Mouse (Mus musculus) frontal cortex, adult (tissue): ENCODE measurements around the gene Adcy7.

Experiments
- ATAC-seq: cut with Nextera tagmentation; 2 replicates; pipeline ENCODE4 v1.9.2; 2017; ENCODE audit warnings: mild to moderate bottlenecking, moderate library complexity, mixed read lengths; ENCODE audit not compliant: low TSS enrichment

Gene Adcy7

GRCm38 (mm10) chr8:88272231-88273050 is at the start of gene Adcy7:
Adcy7 (plus strand) TSS chr8:88272403.
- peak; percentile 65 for ATAC-seq

- ATAC-seq = 0 out of 2 replicates have a peak, but pooled peaks have one; percentile 29
These were observed 46.8 kb upstream of the Adcy7 start for GRCm38 (mm10) chr8:88225358-88225757.

GRCm38 (mm10) chr8:88227851-88228250 is 44.4 kb upstream of the Adcy7 start:
- no peak for ATAC-seq

- no peak for ATAC-seq
These were observed 43.9 kb upstream of the Adcy7 start for GRCm38 (mm10) chr8:88228286-88228685.

GRCm38 (mm10) chr8:88228800-88229199 is 43.4 kb upstream of the Adcy7 start:
- no peak for ATAC-seq

GRCm38 (mm10) chr8:88236666-88237065 is 35.5 kb upstream of the Adcy7 start:
- ATAC-seq = no peak

- ATAC-seq = no peak
These were observed 34.6 kb upstream of the Adcy7 start for GRCm38 (mm10) chr8:88237606-88238005.

GRCm38 (mm10) chr8:88239277-88239676 is 32.9 kb upstream of the Adcy7 start:
- peak; percentile 76 for ATAC-seq

GRCm38 (mm10) chr8:88241871-88242270 is 30.3 kb upstream of the Adcy7 start:
- ATAC-seq = no peak

GRCm38 (mm10) chr8:88244298-88244697 is 27.9 kb upstream of the Adcy7 start:
- ATAC-seq = peak; percentile 85

- no peak for ATAC-seq
These were observed 19.4 kb upstream of the Adcy7 start for GRCm38 (mm10) chr8:88252791-88253190.

GRCm38 (mm10) chr8:88254957-88255356 is 17.2 kb upstream of the Adcy7 start:
- ATAC-seq = no peak

GRCm38 (mm10) chr8:88258024-88258423 is 14.2 kb upstream of the Adcy7 start:
- ATAC-seq = no peak

GRCm38 (mm10) chr8:88258544-88258943 is 13.7 kb upstream of the Adcy7 start:
- ATAC-seq = no peak

- no peak for ATAC-seq
These were observed 11.7 kb upstream of the Adcy7 start for GRCm38 (mm10) chr8:88260466-88260980.

- no peak for ATAC-seq
These were observed 9.2 kb upstream of the Adcy7 start for GRCm38 (mm10) chr8:88262831-88263635.

GRCm38 (mm10) chr8:88265511-88265910 is 6.7 kb upstream of the Adcy7 start:
- no peak for ATAC-seq

- ATAC-seq = peak; percentile 84
These were observed 5.9 kb upstream of the Adcy7 start for GRCm38 (mm10) chr8:88266170-88266800.

GRCm38 (mm10) chr8:88266801-88267403 is 5.3 kb upstream of the Adcy7 start:
- 0 out of 2 replicates have a peak, but pooled peaks have one; percentile 24 for ATAC-seq

GRCm38 (mm10) chr8:88269107-88269875 is 2.9 kb upstream of the Adcy7 start:
- no peak for ATAC-seq

GRCm38 (mm10) chr8:88270086-88270485 is 2.1 kb upstream of the Adcy7 start:
- ATAC-seq = no peak
